Mouse (Mus musculus): ENCODE results near the gene Wdr18. TPM values are rescaled to one million over a fixed set of nuclear protein-coding genes. Genes with fewer than 3 reads are reported as not detected.
A peak's percentile ranks its signal among the peaks of the same experiment; 100 is the strongest.

Wdr18 gene
- 87.3 and 87.5 TPM in 2 replicates for polyA plus RNA-seq (2015; fragmentation: Nextera tagmentation; extraction: Ambion mirVana)

DNA sequence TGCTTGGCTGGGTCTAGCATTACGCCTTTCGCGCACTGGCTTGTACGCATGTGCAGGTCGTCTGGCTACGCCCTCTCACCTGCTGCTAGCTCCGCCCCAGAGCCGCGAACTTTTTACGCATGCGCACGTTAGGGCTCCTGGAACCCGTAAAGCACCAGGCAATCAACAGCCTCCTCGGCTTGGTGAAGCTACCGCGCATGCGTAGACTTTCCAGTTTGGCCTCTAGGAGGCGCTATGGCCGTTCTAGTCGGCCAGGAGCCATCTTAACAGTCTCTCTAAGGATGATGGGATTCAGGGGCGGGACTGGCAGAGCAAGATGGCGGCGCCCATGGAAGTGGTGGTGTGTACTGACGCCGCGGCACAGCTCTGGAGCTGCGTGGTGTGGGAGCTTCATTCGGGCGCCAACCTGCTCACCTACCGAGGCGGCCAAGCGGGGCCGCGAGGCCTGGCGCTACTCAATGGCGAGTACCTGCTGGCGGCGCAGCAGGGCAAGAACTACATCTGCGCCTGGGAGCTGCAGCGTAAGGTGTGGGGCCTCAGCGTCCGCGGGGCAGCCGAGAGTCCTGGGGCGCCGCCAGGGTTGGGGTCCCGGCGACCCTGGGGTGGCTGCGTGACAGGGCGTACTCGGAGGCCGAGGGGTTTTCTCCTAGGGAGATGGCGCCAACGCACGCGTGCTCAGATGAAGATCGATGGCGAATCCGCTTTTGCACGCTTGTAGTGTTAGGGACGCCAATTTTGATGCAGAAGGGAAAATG, at the start of gene Wdr18:
Gene Wdr18 (plus strand): TSS at position 306 of the 755 bp plus-strand sequence.
- under 1% methylated on average over 61 of the region's 61 CpGs for WGBS
- peak within 1 kb of the TSS; percentile 69 for H3K27ac ChIP-seq
- H3K36me3 ChIP-seq (replicated peaks), result peaks cover 16% of the 10 kb centered on the region; the same call in 1 of the 2 replicates
- no peaks in the 10 kb centered on the region for H3K9me3 ChIP-seq
- H3K4me3 ChIP-seq, result peak within 1 kb of the TSS; percentile 58
- H3K4me1 ChIP-seq, result peaks cover 9% of the 10 kb centered on the region
- peak within 1 kb of the TSS; percentile 75 for H3K4me2 ChIP-seq
- ATAC-seq (replicated peaks), result peak; percentile 98
- H3K9ac ChIP-seq, result peak within 1 kb of the TSS; percentile 56
- no peaks in the 10 kb centered on the region for H3K27me3 ChIP-seq (replicated peaks)

DNA sequence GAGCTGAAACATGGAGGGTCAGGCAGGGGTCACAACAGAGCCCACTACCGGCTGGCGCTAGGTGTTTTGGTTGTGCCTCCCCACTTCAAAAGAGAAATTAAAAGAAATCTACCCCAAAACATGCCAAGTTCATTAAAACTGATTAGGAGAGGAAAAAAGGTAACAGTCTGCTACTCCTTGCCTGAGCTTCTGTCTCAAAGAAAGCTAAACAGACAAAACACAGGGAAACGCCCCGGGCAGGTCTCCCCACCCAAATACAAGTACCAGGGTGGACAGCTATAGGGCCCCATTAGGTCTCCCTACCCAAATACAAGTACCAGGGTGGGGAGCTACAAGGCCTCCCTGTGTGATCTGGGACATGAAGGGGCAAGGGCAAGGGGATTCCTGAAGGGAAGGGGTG, 49.4 kb upstream of the Wdr18 start, which contains the start of gene Gm26602:
Gene Gm26602 (plus strand): TSS at position 301 of the 400 bp plus-strand sequence.
- Histone ChIP-seq H3K9ac (no peak within 1 kb of the TSS), H3K4me3 (no peak within 1 kb of the TSS), H3K4me2 (peak within 1 kb of the TSS; percentile 47; the same call in 1 of the 2 replicates), H3K36me3 (replicated peaks) (peaks cover under 1% of the 10 kb centered on the region; the same call in 1 of the 2 replicates), H3K4me1 (peaks cover 37% of the 10 kb centered on the region), H3K27ac (peak within 1 kb of the TSS; percentile 99), H3K9me3 (no peaks in the 10 kb centered on the region), H3K27me3 (replicated peaks) (no peaks in the 10 kb centered on the region)
- no peak for ATAC-seq (replicated peaks)
- 95% methylated on average over 4 of the region's 4 CpGs for WGBS

DNA sequence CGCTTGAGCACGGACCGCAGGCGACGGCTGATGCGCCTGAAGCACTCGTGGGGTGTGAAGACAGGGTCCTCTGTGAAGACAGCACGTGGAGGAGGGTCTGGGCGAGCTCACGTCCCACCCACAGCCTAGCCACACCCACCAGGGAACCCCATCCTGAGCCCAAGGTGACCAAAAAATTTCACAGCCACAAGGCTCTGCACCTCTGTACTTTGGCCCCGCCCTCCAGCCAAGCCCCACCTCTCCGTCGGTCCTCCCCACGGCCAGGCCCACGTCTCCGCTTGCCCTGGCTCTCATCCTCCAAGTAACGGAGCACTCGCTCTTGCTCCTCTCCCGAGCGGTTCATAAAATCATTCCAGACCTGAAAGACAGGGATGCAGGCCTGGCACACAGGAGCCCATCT, 47.5 kb upstream of the Wdr18 start:
- ATAC-seq (replicated peaks), result no peak
- Histone ChIP-seq H3K4me1 (peaks cover 47% of the 10 kb centered on the region), H3K9me3 (no peaks in the 10 kb centered on the region), H3K4me2 (no peak overlapping the region), H3K4me3 (no peak overlapping the region), H3K9ac (no peak overlapping the region), H3K27me3 (replicated peaks) (peaks cover under 1% of the 10 kb centered on the region; the same call in 1 of the 2 replicates), H3K36me3 (replicated peaks) (no peaks in the 10 kb centered on the region), H3K27ac (no peak overlapping the region)
- 71% methylated on average over 20 of the region's 20 CpGs for WGBS

DNA sequence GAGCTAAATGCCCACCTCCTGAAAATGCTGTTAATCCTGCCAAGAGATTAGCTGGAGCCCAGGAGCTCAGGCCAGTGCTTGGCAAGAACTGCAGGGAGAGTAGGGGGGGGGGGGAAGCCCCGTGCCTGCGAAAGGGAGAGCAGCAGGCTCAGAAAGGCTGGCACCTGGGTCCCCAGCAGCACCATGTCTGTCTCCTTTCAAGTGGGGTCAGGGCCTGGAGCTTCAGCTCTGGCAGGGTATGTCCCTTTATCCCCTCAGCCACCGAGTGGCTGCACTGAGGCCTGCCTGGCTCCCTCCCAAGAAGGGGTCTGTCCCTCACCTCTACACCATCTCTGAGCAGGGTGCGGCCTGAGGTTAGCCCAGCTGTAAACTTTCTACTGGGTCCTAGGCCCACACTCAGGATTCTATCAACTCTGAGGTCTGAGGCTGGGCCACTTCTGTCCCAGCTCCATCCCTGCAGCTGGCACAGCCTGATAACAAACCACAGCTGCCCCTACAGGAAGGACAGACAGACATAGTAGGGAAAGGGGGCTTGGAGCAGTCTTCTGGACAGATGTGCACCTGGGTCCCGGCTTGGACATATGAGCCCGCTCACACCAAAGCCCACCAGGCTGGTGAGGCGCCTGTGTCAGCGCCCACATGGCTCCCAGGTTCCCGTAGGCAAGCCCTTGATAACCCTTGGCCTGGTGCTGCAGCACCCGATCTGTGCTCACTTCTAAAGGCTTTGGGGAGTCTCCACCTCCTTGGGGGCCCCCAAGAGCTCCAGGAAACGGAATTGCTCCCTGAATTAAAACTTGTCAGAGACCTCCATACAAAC, 45.6 kb upstream of the Wdr18 start:
- Histone ChIP-seq H3K4me2 (no peak overlapping the region), H3K4me3 (no peak overlapping the region), H3K9me3 (no peaks in the 10 kb centered on the region), H3K36me3 (replicated peaks) (no peaks in the 10 kb centered on the region), H3K27ac (no peak overlapping the region), H3K4me1 (peaks cover 43% of the 10 kb centered on the region), H3K9ac (no peak overlapping the region), H3K27me3 (replicated peaks) (peaks cover 19% of the 10 kb centered on the region)
- 64% methylated on average over 11 of the region's 11 CpGs for WGBS
- ATAC-seq (replicated peaks), result no peak

DNA sequence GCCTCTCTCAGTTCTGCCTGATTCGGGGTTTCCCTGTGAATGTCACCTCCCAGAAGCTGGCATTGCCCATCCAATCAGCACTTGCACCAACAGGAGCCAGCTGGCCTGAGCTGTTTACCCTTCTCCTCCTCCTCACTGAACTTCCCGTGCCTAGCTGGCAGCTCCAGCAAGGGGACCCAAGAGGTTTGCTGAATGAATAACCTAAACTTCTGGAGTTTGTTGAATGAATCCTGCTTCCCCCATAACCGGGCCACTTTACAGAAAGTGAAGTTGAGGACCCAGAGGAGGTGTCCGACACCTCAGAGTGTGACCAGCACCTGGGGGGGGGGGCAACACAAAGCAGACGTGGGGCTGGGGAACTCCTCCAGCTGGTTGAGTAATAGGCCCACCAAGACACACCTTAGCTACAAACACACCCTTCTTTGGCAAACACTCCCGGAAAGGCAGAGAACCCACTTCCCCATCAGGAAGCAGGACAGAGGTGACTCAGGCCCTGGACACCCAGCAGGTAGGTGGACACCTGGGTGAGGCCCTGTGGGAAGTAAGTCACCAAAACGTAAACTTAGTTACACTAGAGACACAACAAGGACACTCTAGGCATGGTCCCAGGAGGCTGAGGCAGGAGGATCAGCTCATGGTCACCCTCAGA, 44.9 kb upstream of the Wdr18 start:
- Histone ChIP-seq H3K27me3 (replicated peaks) (peaks cover 27% of the 10 kb centered on the region), H3K36me3 (replicated peaks) (no peaks in the 10 kb centered on the region), H3K4me3 (no peak overlapping the region), H3K9ac (no peak overlapping the region), H3K4me1 (peaks cover 40% of the 10 kb centered on the region), H3K27ac (no peak overlapping the region), H3K4me2 (0 out of 2 replicates have a peak overlapping the region, but pooled peaks have one; percentile 77), H3K9me3 (no peaks in the 10 kb centered on the region)
- no peak for ATAC-seq (replicated peaks)
- 77% methylated on average over 7 of the region's 7 CpGs for WGBS

DNA sequence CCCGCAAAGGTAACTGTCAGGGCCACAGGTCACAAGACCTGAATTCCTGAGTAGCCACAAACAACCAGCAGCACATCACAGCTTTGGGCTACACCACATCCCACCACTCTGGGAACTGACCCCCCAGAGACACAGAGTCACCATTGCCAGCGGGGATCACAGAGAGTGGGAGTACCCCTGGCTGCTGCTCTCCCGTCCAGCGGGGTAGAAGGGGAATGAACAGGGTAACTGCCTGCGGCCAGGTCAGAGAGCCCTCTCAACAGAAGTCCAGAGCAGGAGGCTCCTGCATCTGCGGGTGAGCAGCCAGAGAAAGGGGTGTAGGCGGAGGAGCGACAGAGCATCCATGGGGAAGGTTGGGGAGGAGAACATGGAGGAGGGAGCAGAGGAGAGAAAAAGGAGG, 43.9 kb upstream of the Wdr18 start:
- 7% methylated on average over 8 of the region's 8 CpGs for WGBS
- peak overlapping the region; percentile 77 for H3K4me2 ChIP-seq
- peaks cover 37% of the 10 kb centered on the region for H3K27me3 ChIP-seq (replicated peaks)
- H3K9ac ChIP-seq, result peak overlapping the region; percentile 99
- peaks cover 46% of the 10 kb centered on the region for H3K4me1 ChIP-seq
- no peaks in the 10 kb centered on the region for H3K36me3 ChIP-seq (replicated peaks)
- ATAC-seq (replicated peaks), result no peak
- peak overlapping the region; percentile 79 for H3K27ac ChIP-seq
- peak overlapping the region; percentile 86 for H3K4me3 ChIP-seq
- no peaks in the 10 kb centered on the region for H3K9me3 ChIP-seq

DNA sequence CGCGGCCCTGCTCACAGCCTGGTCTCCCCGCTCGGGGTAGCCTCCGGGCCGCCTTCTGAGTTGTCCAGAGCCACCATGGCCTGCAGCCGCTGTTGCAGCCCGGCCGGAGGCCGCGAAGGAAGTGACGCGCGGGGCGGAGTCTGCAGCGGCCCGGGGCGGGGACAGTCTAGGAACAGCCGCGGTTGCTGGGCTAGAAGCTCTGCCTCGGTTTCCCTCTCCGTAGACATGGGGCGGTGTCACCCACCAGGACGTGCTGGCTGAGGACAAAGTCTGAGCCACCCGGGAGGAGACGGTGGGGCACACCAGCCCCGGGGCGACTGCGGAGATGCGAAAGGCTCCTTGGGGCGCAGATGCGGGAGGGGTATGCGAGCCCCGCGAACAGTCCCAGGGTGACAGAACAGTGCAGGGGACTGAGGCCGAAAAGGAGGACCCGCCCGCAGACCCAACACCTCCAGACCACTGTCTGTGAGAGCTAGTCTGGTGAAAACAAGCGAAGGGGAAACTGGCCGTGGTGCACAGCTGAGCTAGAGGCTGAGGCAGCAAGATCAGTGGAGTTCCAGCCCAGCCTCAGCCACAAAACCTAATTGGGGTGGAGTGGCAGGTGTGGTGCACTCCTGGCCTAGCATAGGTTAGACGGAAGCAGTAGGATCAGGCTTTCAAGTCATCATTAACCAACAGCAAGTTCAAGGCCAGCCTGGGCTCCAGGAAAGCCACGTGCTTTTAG, 43.0 kb upstream of the Wdr18 start, which contains the start of gene Kiss1r:
Gene Kiss1r (plus strand): TSS at position 164 of the 724 bp plus-strand sequence.
- H3K9ac ChIP-seq, result peak within 1 kb of the TSS; percentile 99
- WGBS, result 2% methylated on average over 42 of the region's 42 CpGs

DNA sequence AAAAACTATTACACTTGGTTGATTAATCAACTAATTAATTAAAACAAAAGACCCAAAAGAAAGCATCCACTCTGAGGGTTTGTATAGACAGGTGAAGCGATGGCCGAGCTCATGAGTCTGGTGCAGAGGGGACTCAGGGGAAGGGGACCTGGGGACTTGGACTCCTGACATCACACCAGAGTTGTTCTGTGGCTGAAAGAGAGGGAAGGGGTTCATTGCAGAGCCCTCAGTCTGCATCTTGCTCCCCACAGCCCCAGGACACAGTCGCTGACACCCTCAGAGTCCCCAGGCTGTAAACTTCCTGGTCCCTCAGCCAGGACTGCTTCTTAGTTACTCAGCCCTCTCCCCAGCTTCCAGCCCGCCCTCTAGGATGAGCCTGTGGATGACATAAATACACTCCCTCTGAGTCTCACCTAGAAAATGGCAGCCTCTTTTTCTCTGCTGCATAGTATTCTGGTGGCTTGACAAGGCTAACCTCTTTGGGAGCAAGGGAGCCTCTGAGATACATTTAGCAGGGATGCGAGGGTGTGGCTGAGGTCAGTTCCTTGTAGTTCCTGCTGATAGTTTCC, 42.3 kb upstream of the Wdr18 start:
- no peak overlapping the region for H3K27ac ChIP-seq
- H3K9ac ChIP-seq, result peak overlapping the region; percentile 99
- H3K9me3 ChIP-seq, result no peaks in the 10 kb centered on the region
- H3K27me3 ChIP-seq (replicated peaks), result peaks cover 52% of the 10 kb centered on the region
- H3K4me1 ChIP-seq, result peaks cover 55% of the 10 kb centered on the region
- H3K36me3 ChIP-seq (replicated peaks), result no peaks in the 10 kb centered on the region
- H3K4me3 ChIP-seq, result peak overlapping the region; percentile 86
- peak overlapping the region; percentile 77 for H3K4me2 ChIP-seq
- WGBS, result 64% methylated on average over 5 of the region's 5 CpGs
- ATAC-seq (replicated peaks), result no peak

More for the DNA sequence above, 43.0 kb upstream of the Wdr18 start, which contains the start of gene Kiss1r:
- Histone ChIP-seq H3K27me3 (replicated peaks) (peaks cover 45% of the 10 kb centered on the region), H3K4me1 (peaks cover 55% of the 10 kb centered on the region), H3K27ac (peak within 1 kb of the TSS; percentile 79), H3K4me2 (peak within 1 kb of the TSS; percentile 77), H3K9me3 (no peaks in the 10 kb centered on the region), H3K4me3 (peak within 1 kb of the TSS; percentile 86), H3K36me3 (replicated peaks) (no peaks in the 10 kb centered on the region)
- peak; percentile 87 for ATAC-seq (replicated peaks)

DNA sequence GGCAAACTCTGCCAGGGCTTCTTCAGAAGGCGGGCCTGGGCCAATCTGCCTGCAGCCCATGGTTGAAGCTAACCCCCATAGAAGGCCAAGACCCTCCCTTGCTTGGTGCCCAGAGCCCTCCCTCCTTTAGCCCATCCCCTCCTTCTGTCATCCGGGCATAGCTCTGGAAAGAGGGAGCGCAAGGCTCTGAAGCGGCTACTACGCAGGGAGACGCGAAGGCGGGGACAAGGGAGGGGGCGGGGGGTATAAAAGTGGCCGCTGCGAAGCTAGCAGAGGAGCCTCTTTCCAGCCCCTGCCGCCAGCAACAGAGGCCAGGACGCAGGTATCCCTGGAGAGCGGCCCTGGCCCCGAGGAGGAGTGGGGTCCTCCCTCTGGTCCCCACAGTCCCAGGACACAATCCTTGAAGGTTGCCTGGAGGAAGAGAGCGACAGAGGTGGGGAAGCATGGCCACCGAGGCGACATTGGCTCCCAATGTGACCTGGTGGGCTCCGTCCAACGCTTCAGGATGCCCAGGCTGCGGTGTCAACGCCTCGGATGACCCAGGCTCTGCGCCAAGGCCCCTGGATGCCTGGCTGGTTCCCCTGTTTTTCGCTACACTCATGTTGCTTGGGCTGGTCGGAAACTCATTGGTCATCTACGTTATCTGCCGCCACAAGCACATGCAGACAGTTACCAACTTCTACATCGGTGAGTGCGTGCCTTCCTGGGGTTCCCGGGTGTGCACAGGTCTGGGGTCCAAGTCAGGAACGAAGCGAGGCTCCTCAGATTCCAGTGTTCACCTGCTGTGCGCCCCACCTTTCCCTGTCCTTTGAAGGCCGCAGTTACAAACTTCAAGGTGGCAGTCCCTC, 41.5 kb upstream of the Wdr18 start:
- Histone ChIP-seq H3K27ac (no peak overlapping the region), H3K4me2 (peak overlapping the region; percentile 8; the same call in 1 of the 2 replicates), H3K4me3 (peak overlapping the region; percentile 1; the same call in 1 of the 2 replicates), H3K9ac (no peak overlapping the region), H3K9me3 (no peaks in the 10 kb centered on the region), H3K36me3 (replicated peaks) (no peaks in the 10 kb centered on the region), H3K27me3 (replicated peaks) (peaks cover 60% of the 10 kb centered on the region), H3K4me1 (peaks cover 53% of the 10 kb centered on the region)
- ATAC-seq (replicated peaks), result no peak
- WGBS, result 6% methylated on average over 34 of the region's 35 CpGs

DNA sequence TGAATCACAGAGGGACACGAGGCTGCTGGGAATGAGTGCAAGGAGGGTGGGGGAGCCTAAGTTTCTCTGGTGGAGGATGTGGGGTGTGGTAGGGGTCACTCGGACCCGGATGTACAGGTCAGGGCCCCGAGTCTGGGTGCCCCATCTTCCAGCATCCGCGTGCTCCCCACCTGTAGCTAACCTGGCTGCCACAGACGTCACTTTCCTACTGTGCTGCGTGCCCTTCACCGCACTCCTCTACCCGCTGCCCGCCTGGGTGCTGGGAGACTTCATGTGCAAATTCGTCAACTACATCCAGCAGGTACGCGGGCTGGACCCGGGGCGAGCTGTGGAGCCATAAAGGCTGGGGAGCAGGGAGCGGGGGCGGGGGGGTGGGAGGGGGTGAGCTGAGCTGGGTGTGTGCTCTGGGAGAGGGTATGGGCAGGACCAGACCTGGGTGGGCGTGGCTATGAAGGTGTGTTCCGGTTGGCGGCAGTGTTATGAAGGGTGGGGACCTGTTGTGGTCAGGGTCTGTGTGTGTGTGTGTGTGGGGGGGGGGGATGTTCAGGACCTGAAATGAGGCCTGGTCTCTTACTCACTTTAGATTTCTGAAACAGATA, 40.6 kb upstream of the Wdr18 start:
- Histone ChIP-seq H3K4me1 (peaks cover 44% of the 10 kb centered on the region), H3K36me3 (replicated peaks) (no peaks in the 10 kb centered on the region), H3K4me2 (no peak overlapping the region), H3K27me3 (replicated peaks) (peaks cover 62% of the 10 kb centered on the region), H3K27ac (no peak overlapping the region), H3K4me3 (no peak overlapping the region), H3K9me3 (no peaks in the 10 kb centered on the region), H3K9ac (no peak overlapping the region)
- no peak for ATAC-seq (replicated peaks)
- 3% methylated on average over 21 of the region's 21 CpGs for WGBS

Measured in midbrain, embryonic 15.5 days (tissue).